Mouse (Mus musculus) Muller cell, postnatal 12 days (primary cell): ENCODE data around the gene Adcy9.
A peak's percentile ranks its signal among the peaks of the same experiment; 100 is the strongest.
"Not testable (repeated sequence)": the region's sequence is repeated elsewhere in the genome, so short reads cannot be mapped to it uniquely, and the experiment has no call there.

ENCODE experiments used
- DNase-seq: peaks from one replicate; pipeline ENCODE4 v3.0.0-alpha.2; 2015; ENCODE audit errors: inconsistent ontology term

The Adcy9 gene

DNA sequence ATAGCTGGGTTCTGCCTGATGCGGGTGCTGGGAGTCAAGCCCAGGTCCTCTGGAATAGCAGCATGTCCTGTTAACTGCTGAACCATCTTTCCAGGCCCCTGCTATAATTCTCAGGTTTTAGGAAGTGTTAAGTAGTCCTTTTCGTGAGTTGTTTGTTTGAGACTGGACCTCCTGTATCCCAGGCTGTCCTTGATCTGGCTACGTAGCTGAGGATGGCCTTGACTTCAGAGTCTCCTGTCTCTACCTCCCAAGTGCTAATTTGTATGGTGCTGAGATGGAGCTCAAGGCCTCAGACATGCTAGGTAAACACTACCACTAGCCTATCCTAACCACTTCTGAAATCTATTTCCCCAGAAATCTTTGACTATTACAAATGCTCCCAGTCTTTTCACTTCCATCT is 37.9 kb downstream of the Adcy9 start:
- no peak for DNase-seq

DNA sequence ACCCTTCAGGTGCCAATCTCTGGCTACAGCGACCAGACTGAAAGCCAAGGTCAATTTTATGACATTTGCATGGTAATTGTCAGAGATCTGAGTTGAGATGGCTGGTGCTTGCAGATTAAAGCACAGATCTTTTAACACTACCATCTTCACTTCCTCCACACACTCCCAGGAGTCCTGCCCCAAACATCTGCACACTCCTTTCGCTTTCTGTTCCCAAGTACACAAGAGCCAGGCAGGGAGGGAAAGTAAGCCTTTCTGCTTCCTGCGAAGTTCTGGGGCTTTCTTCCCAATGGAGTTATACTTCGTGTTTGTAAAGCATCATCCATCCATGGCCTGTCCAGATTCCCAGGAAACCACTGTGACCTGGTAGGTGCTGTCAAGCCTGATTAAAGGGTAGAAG is 38.8 kb downstream of the Adcy9 start:
- no peak for DNase-seq

DNA sequence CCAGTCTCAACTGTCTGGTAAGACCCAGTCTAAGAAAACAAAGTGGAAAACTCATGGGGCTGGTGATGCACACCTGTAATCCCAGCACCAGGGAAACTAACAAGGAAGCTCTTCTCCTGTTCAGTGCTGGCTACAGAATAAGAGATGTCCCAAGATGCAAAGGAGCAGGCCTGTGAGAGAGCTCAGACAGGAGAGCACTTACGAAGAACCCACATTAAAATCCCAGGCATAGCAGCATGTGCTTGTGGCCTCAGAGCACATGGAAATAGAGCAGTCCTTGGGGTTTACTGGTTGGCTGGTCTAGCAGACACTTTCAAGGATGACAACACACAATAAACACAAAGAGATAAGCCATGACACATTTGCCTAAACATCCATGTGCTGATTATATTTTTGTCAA is 41.5 kb downstream of the Adcy9 start:
- DNase-seq = no peak

DNA sequence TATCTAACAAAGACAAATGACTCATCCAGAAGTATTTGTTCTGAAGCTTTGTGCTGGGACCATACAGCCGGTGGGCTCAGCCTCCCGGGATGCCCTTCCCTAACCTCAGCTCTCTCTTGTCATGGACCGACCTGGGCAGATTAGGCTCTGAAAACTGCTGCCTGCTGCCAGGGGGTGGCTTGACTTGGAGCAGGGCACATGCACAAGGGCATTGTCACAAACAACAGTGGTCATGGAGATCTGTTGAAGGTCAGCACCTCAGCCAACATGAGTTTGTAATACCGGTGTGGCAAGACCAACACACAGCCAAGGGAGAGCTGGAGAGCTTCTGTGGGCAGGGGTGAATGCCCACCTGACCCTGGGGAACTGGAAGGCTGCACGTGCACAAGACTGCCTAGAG is 42.7 kb downstream of the Adcy9 start:
- DNase-seq = peak; percentile 71

DNA sequence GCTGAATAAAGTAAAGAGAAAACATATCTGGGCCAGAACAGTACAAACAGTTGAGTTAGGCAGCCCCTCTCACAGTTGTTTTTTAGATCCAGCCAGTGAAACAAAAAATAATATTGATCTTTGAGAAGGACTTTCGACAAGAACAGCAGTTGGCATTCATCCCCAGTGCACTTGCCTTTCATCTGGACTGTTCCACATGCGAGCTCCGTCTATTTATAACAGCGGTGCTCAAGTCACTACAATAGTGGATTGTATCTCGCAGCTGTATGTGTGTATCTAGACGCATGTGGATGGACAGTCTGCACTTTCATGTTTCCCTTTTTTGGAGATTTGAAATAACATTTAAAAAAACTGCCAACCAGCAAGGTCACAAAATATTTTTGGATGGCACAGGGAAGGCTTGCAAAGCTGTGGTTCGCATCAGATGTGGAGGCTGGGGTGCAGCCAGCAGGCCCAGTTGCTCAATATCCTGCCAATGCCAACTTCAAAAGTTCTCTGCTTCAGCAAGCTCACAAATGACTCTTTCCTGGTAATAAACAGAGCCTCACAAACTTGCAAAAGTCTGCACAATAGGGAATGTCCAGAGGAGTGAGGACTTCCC is 45.4 kb downstream of the Adcy9 start:
- peak; percentile 38 for DNase-seq

DNA sequence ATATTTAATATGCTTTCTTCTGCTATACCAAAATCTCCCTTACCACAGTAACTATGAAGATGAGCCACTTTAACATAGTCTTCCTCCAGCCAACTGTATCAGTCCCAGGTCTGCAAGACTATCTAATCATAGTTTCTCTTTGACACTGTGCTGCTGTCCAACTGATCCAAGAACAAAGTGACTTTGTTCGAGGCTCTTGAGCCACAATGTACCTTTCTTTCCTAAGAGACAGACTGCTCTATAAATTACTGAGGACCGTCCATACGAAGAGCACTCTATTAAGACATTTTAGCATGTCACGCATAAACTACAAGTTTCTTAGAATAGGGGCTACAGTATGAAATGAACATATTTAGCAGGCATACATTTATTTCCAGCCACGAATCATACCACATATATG is 46.0 kb downstream of the Adcy9 start:
- no peak for DNase-seq

DNA sequence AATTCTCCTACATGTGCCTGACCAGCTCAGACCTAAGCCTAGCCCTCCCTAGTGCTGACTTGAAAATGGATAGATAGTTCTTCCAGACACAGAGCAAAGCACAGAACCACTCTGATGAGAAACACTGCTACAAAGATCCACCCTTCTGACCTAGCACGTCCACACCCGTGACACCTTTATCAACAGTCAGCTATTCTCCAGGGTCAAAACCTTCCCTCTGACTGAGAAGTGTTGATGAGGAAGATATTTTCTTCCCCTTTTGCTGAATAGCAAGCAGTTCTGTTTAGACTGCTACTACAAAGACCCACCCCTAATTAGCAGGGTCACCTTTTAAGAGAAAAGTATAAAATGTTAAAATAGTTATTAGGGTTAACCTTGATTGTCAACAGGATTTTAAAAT is 49.3 kb downstream of the Adcy9 start:
- DNase-seq = no peak

DNA sequence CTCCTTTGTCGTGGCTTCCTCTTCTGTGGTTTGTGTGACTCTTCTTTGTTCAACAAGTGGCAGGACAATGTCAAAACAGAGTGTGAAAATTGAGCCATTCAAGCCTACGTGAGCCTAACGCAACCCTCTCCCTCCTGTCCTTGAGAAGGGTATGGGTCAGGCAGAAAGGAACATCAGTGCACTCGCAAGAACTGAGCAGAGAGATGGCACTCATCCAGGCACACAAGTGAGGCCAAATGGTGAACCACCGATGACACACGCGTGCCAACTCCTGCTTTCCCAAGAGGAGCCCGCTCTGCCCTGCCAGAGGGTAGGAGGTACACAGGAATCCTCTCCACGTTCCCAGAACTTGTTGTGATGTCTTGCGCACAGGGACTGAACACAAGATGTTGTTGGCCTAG is 50.2 kb downstream of the Adcy9 start:
- peak; percentile 55 for DNase-seq

DNA sequence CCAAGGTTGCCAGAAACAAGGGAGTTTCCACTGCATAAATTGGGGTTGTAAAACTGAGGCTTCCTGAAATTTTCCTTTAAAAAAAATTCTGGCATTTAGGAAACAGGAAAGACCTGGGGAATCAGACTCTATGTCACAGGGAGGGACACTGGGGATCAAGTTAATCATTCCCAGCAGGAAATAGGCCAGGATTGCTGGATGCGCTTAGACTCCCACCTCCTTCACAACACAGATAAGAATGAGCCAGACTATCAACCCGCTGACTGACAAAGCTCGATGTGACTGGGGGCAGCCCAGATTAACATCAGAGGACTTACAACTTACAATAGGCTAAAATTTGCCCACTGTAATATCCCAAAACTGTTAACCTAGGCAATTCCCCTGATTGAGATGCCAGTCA is 52.4 kb downstream of the Adcy9 start:
- no peak for DNase-seq

DNA sequence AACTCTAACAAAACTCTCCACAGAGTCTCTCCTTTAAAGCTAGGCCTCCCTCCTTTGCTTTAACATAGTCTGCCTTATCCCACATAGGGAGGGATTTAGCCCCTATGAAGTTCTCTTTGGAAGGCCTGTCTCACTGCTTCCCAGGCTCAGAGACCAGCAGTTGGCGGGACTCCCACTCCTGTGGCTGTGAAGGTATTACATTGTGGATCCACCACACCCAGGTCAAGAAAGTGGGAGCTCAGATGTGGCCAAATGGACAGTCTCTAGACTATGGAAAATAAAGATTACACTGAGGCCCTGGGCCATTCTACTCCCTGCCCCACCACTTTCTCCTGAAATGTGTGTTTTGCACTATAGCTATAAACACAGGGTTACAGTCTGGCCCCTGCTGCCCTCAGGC is 53.0 kb downstream of the Adcy9 start:
- no peak for DNase-seq

DNA sequence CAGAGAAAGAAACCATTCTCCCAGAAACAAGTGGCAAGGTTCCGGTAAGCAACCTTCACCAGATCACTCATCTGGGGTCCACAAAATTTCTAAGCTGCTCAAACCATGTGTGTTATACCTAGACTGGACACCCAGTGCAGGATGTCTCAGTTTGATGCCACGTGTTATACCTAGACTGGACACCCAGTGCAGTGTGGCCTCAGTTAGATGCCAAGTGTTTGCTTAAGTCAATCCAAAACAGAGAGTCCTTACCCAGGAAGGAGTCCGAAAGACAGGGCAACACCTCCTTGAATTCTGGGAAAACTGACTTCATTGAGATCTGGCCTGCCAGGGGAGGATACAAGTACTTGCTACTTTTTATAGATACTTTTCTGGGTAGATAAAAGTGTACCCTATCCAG is 53.6 kb downstream of the Adcy9 start:
- no peak for DNase-seq

DNA sequence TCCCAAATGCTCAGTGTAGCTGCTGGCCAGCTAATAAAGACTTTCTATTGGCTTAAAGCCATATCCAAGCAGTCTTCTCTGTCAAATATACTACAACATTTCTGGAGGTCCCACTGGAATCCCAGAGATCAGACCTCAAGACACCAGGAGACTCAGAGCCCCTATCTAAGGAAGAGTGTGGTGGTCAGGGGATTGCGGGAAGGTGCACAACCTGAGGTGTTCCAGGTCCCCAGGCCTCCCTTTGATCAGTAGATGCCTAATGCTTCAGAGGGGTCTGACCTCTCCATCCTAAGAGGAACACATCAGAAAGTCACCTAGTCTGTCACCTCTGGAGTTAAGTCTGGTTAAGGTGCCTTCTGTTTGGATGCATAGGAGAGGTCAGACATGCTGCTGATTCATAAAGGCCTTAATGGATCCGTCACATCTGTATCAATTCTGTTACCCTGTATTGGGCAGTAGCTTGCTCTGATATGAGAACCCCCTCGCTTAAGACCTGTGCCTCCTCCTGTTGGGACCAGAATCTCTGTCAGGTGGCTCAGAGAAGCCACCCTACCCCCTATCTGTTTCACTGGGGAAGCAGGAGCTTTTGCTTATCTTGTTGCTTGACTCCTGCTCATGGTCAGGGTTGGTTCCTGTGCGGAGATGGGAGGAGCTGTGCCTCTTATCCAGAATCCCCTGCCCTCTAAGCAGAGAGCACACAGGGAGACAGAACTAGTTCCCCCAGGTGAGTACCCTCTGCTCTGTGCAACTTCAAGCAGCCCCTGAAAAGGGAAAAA is 56.8 kb downstream of the Adcy9 start:
- DNase-seq = no peak

DNA sequence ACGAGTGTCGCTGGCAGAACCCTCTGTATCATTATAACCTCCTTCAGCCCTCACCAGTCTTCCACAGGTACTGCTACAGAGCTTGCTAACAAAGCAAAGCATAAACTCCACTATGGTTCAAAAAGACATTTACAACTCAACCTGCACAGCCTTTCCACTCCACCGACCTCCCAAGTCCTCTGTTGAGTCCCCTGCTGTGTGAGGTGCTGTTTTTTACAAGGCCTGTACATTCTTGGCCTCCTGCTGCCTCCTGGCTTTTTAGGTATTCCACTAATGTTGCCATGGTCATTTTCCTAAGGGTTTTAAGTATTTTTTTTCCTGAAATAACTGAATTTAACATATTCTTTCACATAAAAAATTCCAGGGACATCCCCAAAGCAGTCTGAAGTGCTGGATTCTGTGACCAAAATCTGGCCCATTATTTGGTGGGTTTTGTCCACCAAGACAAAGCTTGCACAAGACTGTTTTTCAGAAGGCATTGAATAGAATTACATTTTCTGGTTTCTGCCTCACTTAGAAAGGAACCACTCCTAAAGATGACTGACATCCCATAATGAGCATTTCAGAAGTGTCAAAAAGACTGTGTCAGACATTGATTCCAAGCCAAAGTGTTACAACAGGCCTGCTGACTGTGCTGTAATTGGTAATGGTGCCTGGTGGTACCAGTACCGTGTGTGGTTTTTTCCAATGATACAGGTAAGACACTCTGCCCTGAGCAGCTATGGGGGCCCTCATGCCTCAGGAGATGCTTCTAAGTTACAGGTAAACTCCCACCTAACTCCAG is 64.8 kb downstream of the Adcy9 start:
- no peak for DNase-seq

DNA sequence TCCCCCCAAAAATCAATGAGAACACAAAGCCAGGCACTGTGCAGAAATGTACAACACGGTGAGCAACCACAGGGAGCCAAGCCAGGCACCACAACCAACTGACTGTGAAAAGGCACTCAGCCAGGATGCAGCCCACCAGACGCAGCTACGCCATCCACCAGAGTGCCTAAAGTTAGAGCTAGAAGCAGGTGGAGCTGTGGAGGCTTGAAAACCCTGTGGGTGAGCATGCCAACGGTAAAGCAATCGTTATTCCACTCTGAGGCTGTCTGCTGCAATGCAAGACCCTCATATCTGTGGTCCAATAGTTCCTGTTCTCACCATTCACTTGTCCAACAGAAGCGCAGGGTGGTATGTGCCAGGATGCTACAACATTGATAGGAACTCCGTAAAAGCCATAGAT is 77.7 kb downstream of the Adcy9 start:
- DNase-seq = no peak

DNA sequence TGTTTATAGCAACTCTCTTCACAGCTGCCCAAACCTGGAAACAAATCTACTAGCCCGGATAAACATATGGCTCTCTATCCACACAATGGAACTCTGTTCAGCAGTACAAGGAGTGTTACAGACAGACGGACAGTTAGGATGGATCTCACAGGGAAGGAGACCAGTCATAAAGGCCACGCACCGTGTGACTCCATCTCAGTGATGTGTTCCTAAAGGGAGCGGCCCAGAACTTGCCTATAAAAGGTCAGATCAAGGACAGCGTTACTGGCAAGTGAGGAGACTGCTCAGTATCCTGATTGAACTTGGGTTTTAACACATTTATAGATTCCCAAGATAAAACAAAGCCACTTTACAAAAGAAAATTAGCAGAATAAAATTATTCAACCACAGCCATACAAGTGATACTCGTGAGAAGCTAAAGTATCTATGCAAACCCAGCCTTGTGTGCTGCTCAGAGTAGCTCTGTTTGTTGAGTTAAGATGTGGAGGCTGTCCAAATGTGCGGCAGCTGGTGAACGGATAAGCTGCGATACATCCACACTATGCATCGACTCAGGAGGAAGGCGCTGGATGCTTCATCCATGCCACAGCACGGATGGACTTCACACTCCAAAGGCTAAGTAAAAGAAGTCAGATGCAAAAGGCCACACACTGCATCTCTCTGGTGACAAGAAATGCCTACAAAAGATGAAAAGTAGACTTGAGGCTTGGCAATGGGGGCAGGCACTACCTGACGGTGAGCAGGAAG is 78.8 kb downstream of the Adcy9 start:
- DNase-seq = no peak

DNA sequence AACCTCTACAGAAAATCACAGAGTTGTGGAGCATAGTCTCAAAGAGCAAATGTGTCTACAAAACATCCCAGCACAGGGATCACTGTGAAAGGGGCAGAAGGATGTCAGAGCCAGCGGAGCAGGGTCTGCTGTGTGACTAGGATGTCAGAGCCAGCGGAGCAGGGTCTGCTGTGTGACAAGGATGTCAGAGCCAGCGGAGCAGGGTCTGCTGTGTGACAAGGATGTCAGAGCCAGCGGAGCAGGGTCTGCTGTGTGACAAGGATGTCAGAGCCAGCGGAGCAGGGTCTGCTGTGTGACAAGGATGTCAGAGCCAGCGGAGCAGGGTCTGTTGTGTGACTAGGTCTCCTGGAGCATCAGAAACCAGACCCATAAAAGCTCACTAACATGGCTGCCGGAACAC is 81.1 kb downstream of the Adcy9 start:
- not testable (repeated sequence) for DNase-seq

DNA sequence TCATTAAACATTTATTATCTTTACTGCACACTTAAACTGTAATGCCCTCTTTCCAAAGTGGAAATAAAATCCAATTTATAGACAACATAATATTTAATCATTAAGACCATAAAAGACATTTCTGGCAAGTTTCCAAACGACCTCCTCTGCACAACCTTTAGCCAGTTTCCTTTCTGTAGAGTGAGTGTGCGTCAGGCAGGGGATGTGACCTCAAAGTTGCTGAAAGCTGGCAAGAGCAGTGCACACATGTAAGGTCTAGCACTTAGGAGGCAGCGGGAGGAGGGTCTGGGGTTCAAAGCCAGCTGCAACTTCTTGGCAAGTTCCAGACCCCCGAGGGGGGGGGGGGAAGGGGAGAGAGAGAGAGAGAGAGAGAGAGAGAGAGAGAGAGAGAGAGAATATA is 83.0 kb downstream of the Adcy9 start:
- DNase-seq = no peak

DNA sequence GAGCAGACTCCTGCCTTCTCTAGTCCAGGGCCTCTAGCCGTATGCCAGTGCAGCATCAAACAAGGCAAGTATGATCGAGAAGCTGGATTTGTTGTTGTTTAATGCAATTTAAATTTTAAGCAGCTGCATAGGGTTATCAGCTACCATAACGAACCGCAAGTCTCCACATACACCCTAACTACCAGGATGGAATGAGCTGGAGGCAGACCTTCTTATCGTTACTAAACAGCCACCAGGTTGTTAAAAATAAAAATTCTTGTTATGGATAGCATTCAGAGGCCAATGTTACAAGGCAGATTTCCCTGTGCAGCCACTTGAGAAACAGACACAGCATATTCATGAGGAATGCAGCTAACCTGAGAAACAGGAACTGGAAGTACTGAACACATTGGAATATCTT is 86.5 kb downstream of the Adcy9 start:
- DNase-seq = no peak

DNA sequence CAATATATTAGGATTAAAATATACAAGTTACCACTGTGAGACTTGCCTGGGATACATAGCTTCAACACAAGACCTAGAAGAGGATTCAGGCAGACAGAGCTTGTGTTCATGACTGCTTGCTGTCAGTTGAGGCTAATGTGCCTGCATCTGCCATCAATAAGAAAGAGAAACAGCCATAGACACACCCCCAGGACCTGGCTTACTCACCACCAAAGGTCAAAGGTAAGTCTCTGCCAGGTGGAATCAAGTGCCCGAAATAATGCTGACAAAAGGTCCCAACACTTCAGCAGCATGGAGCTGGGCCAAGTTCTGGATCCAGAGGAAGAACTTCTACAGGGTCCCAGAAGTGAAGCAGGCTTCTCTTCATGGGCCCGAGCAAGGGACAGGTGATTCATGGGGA is 86.9 kb downstream of the Adcy9 start:
- no peak for DNase-seq

DNA sequence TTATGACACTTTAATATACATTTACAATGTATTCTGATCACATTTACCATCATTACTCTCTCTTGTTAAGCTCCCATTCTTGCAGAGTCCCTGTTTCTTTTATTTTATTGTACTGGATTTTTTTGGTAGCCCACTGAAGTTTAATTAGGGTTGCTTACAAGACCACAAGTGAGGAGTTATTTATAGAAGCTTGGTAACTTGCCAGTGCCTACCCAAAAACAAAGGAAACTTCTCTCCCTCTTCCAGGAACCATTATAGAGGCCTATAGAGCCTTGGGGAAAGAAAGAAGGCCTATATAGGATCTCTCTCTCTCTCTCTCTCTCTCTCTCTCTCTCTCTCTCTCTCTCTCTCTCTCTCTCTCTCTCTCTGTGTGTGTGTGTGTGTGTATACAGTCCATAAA is 93.2 kb downstream of the Adcy9 start:
- no peak for DNase-seq

DNA sequence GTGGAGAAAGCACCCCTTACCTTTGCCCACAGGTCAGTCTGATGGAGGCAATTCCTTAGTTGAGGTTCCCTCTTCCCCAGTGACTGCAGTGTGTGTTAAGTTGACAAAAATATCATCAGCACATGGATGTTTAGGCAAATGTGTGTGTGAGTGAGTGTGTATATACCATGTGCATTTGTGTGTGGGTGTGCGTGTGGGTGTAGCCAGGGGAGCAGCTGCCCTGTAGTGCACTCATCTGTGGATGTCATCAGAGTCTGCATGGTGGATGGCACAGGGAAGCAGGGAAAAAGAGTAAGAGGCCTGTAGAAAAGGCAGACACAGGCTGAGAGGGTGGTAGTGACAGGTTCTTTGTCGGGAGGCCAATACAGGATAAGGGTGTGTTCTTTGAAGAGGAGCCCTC is 94.5 kb downstream of the Adcy9 start:
- DNase-seq = no peak

DNA sequence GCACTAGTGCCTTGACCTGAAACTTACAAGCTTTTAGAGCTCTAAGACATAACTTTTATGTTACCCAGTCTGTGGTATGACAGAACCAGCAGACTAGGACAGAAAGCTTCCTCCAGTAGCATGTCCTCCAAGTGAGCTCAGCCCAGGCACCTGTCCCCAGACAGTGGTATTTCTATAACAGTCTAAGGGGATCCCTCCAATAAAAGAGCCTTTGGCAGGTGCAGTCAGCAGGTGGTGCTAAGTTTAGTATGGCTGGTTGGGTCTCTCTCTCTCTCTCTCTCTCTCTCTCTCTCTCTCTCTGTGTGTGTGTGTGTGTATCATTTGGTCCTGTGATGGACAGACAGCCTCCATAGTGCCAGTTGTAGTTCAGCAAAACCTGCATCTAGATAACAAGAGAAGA is 95.3 kb downstream of the Adcy9 start:
- no peak for DNase-seq
